Mouse (Mus musculus): ENCODE measurements at regions not wholly inside any gene's neighbourhood (a gene's known extent, or its start where the extent isn't known, plus 50 kb on each side); places are given as distances from the start of the nearest gene placed in this dataset.

DNA sequence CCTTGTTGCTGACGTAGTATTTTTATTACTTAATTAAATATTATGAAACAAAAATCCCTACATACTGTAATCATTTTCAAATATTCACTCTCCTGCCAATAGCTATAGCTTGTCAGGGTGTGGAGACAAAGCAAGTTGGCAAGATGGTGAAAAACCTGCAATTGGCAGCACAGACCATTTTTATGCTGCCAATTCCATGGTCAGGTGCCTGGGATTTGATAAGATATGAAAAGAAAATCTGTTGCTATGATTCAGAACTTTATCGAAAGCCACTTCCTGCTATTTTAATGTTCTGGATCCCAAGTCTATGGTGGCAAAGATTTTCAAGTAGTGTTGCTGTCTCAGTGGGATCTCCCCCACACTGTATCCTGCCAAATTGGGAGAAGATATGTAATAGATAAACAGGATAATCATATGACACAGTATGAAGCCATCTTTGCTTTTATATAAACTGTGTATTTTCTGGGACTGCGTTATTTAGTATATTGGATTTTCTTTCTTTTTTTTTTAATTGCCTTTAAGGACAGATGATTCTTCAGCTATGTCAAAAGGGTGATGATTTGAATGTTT is 165.3 kb upstream of the Lrrc3b start:
- ATAC-seq (replicated peaks; ENCODE audit: low FRiP score), result no peak
- WGBS, result 90% methylated on average over 3 of the region's 3 CpGs
- H3K36me3 ChIP-seq, result no peaks in the 10 kb centered on the region
- no peaks in the 10 kb centered on the region for H3K4me1 ChIP-seq
- no peak overlapping the region for H3K9ac ChIP-seq
- H3K27me3 ChIP-seq, result no peaks in the 10 kb centered on the region
- H3K9me3 ChIP-seq (replicated peaks), result no peaks in the 10 kb centered on the region
- no peak overlapping the region for H3K4me2 ChIP-seq
- no peak overlapping the region for H3K4me3 ChIP-seq (replicated peaks)
- no peak overlapping the region for H3K27ac ChIP-seq

DNA sequence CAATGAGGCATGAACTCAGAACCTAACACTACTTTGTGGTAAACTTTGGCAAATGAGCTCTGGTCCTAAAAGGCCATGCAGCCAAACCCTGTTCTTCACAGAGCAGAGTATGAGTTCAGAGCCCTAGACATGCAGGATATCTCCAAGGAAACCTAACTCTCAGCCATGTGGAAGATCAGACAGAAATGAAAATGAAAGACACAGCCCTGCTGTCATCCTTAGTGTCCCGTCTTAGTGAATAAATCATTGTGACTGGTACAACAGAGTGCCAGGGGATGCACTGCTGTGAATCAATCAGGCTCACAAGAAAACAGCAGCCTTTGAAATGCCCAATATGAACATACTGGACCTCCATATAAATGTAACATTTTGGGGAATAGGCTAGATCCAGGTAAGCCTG is 171.4 kb upstream of the Lrrc3b start:
- no peaks in the 10 kb centered on the region for H3K36me3 ChIP-seq
- no peak overlapping the region for H3K4me2 ChIP-seq
- H3K4me3 ChIP-seq (replicated peaks), result no peak overlapping the region
- ATAC-seq (replicated peaks; ENCODE audit: low FRiP score), result no peak
- H3K9ac ChIP-seq, result no peak overlapping the region
- no peaks in the 10 kb centered on the region for H3K27me3 ChIP-seq
- no peaks in the 10 kb centered on the region for H3K4me1 ChIP-seq
- WGBS, result 30% methylated on average over 1 of the region's 1 CpGs
- H3K27ac ChIP-seq, result no peak overlapping the region
- H3K9me3 ChIP-seq (replicated peaks), result no peaks in the 10 kb centered on the region

DNA sequence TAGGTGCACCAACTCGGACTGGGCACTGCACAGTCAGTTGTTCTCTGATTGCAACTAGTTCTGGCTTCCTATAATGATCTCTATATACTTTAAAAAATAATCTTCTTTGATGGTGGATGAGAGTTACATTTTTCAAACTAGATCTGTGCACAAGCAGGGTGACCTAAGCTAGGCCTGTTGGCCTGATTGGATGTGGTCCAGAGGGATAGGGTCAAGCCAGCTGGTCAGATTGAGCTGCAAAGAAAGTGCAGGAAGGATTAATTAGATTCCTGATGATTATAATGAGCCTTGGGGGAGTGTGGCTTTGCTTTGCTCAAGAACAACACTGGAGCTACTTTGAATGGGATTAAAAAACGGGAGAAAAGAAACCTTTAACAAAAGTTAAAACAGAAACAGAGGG is 195.8 kb upstream of the Lrrc3b start:
- Histone ChIP-seq H3K4me2 (no peak overlapping the region), H3K27me3 (no peaks in the 10 kb centered on the region), H3K9me3 (replicated peaks) (no peaks in the 10 kb centered on the region), H3K4me1 (no peaks in the 10 kb centered on the region), H3K4me3 (replicated peaks) (no peak overlapping the region), H3K9ac (no peak overlapping the region), H3K36me3 (no peaks in the 10 kb centered on the region), H3K27ac (no peak overlapping the region)
- 43% methylated on average over 2 of the region's 2 CpGs for WGBS
- no peak for ATAC-seq (replicated peaks; ENCODE audit: low FRiP score)

DNA sequence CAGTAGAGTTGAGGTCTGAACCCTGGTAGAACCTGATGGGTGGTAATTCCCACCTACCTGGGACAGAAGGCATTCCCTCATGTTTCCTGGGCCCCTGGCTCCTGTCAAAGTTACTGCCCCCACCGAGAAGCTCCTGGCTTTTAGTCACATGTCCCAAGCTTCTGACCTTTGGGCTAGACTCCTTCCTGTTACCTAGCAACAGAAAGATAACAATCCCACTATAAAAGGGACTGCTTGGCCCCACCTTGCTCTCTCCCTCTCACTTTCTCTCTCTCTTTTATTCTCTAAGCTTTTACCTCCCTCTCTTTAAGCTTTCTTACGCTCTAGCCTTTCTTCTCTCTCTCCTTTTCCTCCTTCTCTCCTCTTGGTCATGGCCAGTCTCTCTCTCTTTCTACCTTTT is 198.9 kb upstream of the Lrrc3b start:
- H3K4me3 ChIP-seq (replicated peaks), result no peak overlapping the region
- no peaks in the 10 kb centered on the region for H3K27me3 ChIP-seq
- no peak overlapping the region for H3K9ac ChIP-seq
- no peaks in the 10 kb centered on the region for H3K9me3 ChIP-seq (replicated peaks)
- no peak overlapping the region for H3K27ac ChIP-seq
- H3K4me2 ChIP-seq, result no peak overlapping the region
- no peaks in the 10 kb centered on the region for H3K4me1 ChIP-seq
- WGBS, result 76% methylated on average over 2 of the region's 2 CpGs
- ATAC-seq (replicated peaks; ENCODE audit: low FRiP score), result no peak
- H3K36me3 ChIP-seq, result no peaks in the 10 kb centered on the region

DNA sequence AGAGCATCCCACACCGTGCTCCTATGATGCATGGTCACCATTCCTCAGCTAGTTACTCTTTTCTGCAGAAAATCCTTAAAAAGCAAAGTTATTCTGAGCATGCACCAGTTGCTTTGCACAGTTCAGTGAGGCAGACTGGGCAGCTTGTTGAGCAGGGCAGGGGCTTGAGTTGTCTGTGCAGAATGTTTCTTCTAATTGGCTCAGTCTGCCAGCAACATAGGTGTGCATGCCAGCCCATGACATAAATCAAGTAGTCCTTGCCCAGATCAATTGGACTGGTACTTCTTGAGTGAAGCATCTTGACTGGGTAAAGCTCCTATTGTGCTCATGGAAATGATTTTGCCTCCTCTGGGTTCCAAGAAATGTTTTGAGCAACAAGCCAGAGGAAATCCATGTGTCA is 200.1 kb upstream of the Lrrc3b start:
- no peaks in the 10 kb centered on the region for H3K36me3 ChIP-seq
- no peak overlapping the region for H3K4me3 ChIP-seq (replicated peaks)
- H3K27me3 ChIP-seq, result no peaks in the 10 kb centered on the region
- WGBS, result 79% methylated on average over 1 of the region's 1 CpGs
- no peaks in the 10 kb centered on the region for H3K4me1 ChIP-seq
- H3K9me3 ChIP-seq (replicated peaks), result no peaks in the 10 kb centered on the region
- no peak overlapping the region for H3K9ac ChIP-seq
- H3K4me2 ChIP-seq, result no peak overlapping the region
- no peak for ATAC-seq (replicated peaks; ENCODE audit: low FRiP score)
- no peak overlapping the region for H3K27ac ChIP-seq

DNA sequence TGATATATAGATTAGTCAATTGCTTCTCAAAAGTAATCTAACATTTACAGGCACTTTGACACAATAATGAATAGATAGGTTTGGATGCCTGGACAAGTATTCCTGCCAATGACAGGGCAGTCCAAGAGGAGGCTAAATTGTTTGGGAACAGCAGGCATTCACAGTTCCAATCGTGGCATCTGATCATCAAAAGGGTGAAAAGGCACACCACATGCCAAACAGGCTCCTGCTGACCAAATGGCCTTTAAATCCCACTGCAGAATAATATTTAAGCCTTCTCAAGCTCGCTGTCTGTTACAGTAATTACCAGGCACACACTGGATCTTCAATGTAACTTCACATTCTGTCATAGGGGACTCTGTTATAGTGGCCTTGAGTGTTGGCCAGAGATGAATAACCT is 222.1 kb upstream of the Lrrc3b start:
- no peak overlapping the region for H3K4me3 ChIP-seq (replicated peaks)
- ATAC-seq (replicated peaks; ENCODE audit: low FRiP score), result no peak
- no peaks in the 10 kb centered on the region for H3K4me1 ChIP-seq
- H3K9ac ChIP-seq, result no peak overlapping the region
- no peaks in the 10 kb centered on the region for H3K27me3 ChIP-seq
- no peaks in the 10 kb centered on the region for H3K36me3 ChIP-seq
- no peaks in the 10 kb centered on the region for H3K9me3 ChIP-seq (replicated peaks)
- no peak overlapping the region for H3K4me2 ChIP-seq
- H3K27ac ChIP-seq, result no peak overlapping the region
- WGBS, result 60% methylated on average over 2 of the region's 2 CpGs

DNA sequence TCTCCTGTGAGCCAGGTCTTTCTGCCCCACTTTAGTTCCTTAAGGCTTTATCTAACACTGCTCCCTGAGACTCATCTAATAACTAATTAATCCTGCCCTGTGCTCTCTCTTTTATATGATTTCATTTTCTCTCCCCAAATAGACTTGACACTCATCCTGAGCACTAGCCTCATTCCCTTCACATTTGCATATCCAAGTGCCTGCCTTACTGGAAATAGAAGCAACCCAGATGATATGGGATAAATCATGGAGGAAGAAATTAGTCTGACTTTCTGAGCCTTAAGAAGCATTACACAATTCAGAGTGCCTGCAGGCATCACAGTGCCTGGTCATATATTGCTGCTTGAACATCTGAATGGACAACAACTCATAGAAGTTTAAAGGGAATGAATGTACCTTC is 233.5 kb upstream of the Lrrc3b start:
- Histone ChIP-seq H3K9ac (no peak overlapping the region), H3K9me3 (replicated peaks) (no peaks in the 10 kb centered on the region), H3K4me3 (replicated peaks) (no peak overlapping the region), H3K27me3 (no peaks in the 10 kb centered on the region), H3K4me1 (no peaks in the 10 kb centered on the region), H3K36me3 (no peaks in the 10 kb centered on the region), H3K4me2 (no peak overlapping the region), H3K27ac (no peak overlapping the region)
- no peak for ATAC-seq (replicated peaks; ENCODE audit: low FRiP score)

DNA sequence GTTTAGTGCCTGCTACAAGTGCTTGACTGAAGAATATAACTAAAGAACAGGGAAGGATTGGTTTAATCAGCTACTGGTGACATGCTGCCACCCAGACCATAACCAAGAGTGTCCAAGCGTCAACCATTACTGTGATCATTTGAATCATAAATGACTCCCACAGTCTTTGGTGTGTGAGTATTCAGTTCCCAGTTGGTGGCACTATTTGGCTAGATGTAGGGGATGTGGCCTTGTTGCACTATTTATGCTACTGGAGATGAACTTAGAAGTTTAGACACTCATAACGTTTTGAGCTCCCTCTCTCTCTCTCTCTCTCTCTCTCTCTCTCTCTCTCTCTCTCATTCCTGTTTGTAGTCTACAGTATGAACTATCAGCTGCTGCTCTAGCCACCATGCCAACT is 238.4 kb upstream of the Lrrc3b start:
- Histone ChIP-seq H3K4me1 (no peaks in the 10 kb centered on the region), H3K27ac (no peak overlapping the region), H3K4me3 (replicated peaks) (no peak overlapping the region), H3K27me3 (no peaks in the 10 kb centered on the region), H3K4me2 (no peak overlapping the region), H3K9me3 (replicated peaks) (no peaks in the 10 kb centered on the region), H3K9ac (no peak overlapping the region), H3K36me3 (no peaks in the 10 kb centered on the region)
- 73% methylated on average over 2 of the region's 2 CpGs for WGBS
- ATAC-seq (replicated peaks; ENCODE audit: low FRiP score), result no peak

DNA sequence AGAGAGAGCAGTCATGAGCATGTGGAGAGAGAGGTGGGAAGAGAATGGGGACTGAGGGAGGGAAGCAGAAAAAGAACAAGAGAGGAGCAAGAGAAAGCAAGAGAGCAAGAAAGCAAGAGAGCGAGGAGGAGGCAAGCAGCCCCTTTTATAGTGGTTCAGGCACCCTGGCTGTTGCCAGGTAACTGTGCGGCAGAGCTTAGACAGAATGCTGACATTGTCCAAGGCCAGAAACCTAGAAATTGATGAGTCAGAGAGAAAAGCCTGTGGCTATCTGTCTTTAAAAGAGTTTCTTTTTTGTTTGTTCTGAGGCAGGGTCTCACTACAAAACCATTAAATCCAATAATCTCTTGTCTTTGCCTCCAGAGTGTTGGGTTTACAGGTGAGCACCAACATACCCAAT is 240.7 kb upstream of the Lrrc3b start:
- H3K36me3 ChIP-seq, result no peaks in the 10 kb centered on the region
- H3K4me2 ChIP-seq, result no peak overlapping the region
- H3K4me3 ChIP-seq (replicated peaks), result no peak overlapping the region
- ATAC-seq (replicated peaks; ENCODE audit: low FRiP score), result no peak
- H3K9me3 ChIP-seq (replicated peaks), result no peaks in the 10 kb centered on the region
- no peak overlapping the region for H3K9ac ChIP-seq
- H3K4me1 ChIP-seq, result no peaks in the 10 kb centered on the region
- H3K27me3 ChIP-seq, result no peaks in the 10 kb centered on the region
- 60% methylated on average over 2 of the region's 2 CpGs for WGBS
- H3K27ac ChIP-seq, result no peak overlapping the region

DNA sequence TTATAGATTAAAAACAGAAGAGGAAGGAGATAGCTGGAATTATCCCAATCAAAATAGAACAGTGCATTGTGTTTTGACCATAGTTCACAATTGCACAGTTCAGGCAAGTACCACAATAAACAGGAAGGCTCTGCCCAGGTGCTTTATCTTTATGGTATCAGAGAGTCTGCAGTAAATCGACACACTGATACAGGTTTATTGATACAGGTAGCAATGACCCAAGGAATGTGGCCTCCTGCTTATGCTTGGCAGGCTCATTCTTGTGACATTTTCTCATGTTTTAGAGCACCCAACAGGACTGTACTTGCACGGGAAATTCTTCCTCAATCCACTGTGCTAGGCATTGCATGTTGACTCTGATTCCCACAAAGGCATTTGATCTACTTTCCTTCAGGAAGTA is 259.2 kb upstream of the Lrrc3b start:
- WGBS, result 65% methylated on average over 2 of the region's 2 CpGs
- no peak overlapping the region for H3K4me2 ChIP-seq
- no peaks in the 10 kb centered on the region for H3K36me3 ChIP-seq
- no peak overlapping the region for H3K4me3 ChIP-seq (replicated peaks)
- no peaks in the 10 kb centered on the region for H3K27me3 ChIP-seq
- no peak for ATAC-seq (replicated peaks; ENCODE audit: low FRiP score)
- no peaks in the 10 kb centered on the region for H3K9me3 ChIP-seq (replicated peaks)
- H3K27ac ChIP-seq, result no peak overlapping the region
- H3K9ac ChIP-seq, result no peak overlapping the region
- H3K4me1 ChIP-seq, result no peaks in the 10 kb centered on the region

DNA sequence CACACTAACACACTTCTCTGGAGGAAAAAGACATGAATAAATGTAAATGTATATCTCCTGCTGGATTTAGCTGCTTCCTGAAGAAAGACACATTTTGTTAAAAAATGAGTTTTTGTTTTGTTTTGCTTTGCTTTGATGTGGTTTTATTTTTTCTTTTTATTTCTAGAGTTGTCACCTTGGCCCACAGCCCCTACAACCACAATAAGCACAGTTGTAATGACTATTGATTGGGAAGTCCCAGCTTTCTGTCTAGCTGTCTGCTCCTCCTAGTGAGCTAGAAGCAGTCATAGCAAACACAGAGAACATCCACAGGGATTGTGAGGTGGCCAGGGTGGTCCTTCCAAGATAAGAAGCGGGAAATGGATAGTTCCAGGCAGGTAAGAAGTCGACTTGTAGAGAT is 259.8 kb upstream of the Lrrc3b start:
- no peak overlapping the region for H3K4me3 ChIP-seq (replicated peaks)
- no peaks in the 10 kb centered on the region for H3K27me3 ChIP-seq
- WGBS, result 84% methylated on average over 2 of the region's 2 CpGs
- no peaks in the 10 kb centered on the region for H3K9me3 ChIP-seq (replicated peaks)
- no peak for ATAC-seq (replicated peaks; ENCODE audit: low FRiP score)
- no peaks in the 10 kb centered on the region for H3K4me1 ChIP-seq
- H3K36me3 ChIP-seq, result no peaks in the 10 kb centered on the region
- no peak overlapping the region for H3K9ac ChIP-seq
- no peak overlapping the region for H3K4me2 ChIP-seq
- no peak overlapping the region for H3K27ac ChIP-seq

DNA sequence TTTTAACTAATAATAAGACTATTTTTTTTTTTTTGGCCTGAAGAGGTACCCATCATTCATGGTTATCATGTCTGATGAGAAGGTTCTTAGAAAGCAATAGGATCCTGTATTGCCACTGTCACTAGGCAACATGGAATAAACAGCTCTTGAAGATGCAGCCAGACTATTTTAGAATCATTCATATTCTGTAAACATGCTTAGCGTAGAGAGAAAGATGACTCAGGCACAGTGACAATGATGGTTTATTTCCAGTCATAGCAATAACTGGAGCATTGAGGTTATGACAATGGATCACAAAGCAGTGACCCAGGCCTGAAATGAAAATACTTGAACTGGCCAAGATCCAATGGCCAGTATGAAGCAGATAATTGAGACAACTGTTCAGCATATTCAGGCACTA is 283.3 kb upstream of the Lrrc3b start:
- ATAC-seq (replicated peaks; ENCODE audit: low FRiP score), result no peak
- H3K4me2 ChIP-seq, result no peak overlapping the region
- H3K4me3 ChIP-seq (replicated peaks), result no peak overlapping the region
- H3K9ac ChIP-seq, result no peak overlapping the region
- no peaks in the 10 kb centered on the region for H3K9me3 ChIP-seq (replicated peaks)
- no peak overlapping the region for H3K27ac ChIP-seq
- H3K27me3 ChIP-seq, result no peaks in the 10 kb centered on the region
- 78% methylated on average over 1 of the region's 1 CpGs for WGBS
- H3K36me3 ChIP-seq, result no peaks in the 10 kb centered on the region
- no peaks in the 10 kb centered on the region for H3K4me1 ChIP-seq

DNA sequence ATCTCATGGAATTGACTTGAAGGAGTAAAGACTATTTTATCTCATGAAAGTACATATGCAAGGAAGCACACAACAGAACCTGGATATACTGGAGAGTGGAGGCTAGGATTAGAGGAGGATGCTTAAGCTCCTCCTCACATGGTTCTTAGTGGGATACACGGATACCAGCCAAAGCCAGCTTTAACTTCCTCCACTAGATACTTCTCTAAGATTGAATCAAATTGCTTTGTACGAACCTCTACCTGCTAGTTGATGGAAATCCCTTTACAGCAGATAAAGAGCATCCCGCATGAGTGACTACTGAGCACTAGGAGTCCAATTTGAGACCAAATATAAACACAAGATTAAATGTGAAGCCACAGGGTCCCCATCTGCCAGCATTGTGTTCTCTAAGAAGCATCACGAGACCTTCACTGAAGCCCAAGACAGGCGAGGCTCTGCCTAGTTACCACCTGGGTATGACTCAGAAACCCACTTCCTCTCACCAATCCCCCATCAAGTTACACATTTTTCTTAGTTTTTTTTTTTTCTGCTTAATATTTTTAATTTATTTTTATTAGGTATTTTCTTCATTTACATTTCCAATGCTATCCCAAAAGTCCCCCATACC is 307.9 kb upstream of the Lrrc3b start:
- no peak overlapping the region for H3K9ac ChIP-seq
- H3K27me3 ChIP-seq, result no peaks in the 10 kb centered on the region
- no peak overlapping the region for H3K27ac ChIP-seq
- no peak overlapping the region for H3K4me2 ChIP-seq
- 82% methylated on average over 5 of the region's 5 CpGs for WGBS
- H3K4me1 ChIP-seq, result no peaks in the 10 kb centered on the region
- no peak for ATAC-seq (replicated peaks; ENCODE audit: low FRiP score)
- no peaks in the 10 kb centered on the region for H3K9me3 ChIP-seq (replicated peaks)
- no peak overlapping the region for H3K4me3 ChIP-seq (replicated peaks)
- H3K36me3 ChIP-seq, result no peaks in the 10 kb centered on the region
